15 mouse cellular contexts compared by ENCODE assay signal in genomic region chr14:79521056-79521455, GRCm38 (mm10). TPM values are rescaled to one million over a fixed set of nuclear protein-coding genes. Genes with fewer than 3 reads are reported as not detected.
DNase-seq lines count a peak whose midpoint lies in the region; ATAC-seq and TF ChIP-seq lines count a peak whose summit lies in the region.
"Had no signal": no experiment of that assay in that cellular context is flagged by ENCODE, and none has a peak within 500 bp of the region (broad histone marks: within the 10 kb centered on the region; RNA-seq: fewer than 3 reads in every experiment).

No protein-coding gene starts in this region.

- H3K27ac ChIP-seq in heart, embryonic 15.5 days = peak overlapping the region; percentile 38
- no peak overlapping the region for H3K27ac ChIP-seq in heart, embryonic 11.5 days (ENCODE audit: low read depth, low read length)
- H3K27ac ChIP-seq in lung, postnatal 0 days (ENCODE audit: low read length) = peak overlapping the region; percentile 34; the same call in 1 of the 2 replicates
- peak overlapping the region; percentile 99 for H3K27ac ChIP-seq in bone marrow macrophage, adult 2 months (ENCODE audit: insufficient read depth, low read depth, low read length)
- H3K27ac ChIP-seq: embryonic facial prominence, embryonic 13.5 days; midbrain, embryonic 10.5 days had no signal

- no peak overlapping the region for H3K9ac ChIP-seq in heart, embryonic 15.5 days
- H3K9ac ChIP-seq in heart, embryonic 11.5 days (ENCODE audit: low read depth, low read length) = no peak overlapping the region
- H3K9ac ChIP-seq in lung, postnatal 0 days (replicated peaks; ENCODE audit: low read depth) = no peak overlapping the region
- H3K9ac ChIP-seq: embryonic facial prominence, embryonic 13.5 days had no signal

- ATAC-seq in heart, embryonic 15.5 days (replicated peaks; ENCODE audit: insufficient number of reproducible peaks, insufficient read depth, low FRiP score, low read depth) = no peak
- ATAC-seq in heart, embryonic 11.5 days (replicated peaks; ENCODE audit: insufficient number of reproducible peaks, low FRiP score, low TSS enrichment) = no peak
- no peak for ATAC-seq in lung, postnatal 0 days
- ATAC-seq: forebrain, embryonic 14.5 days; hindbrain, embryonic 16.5 days had no signal

- H3K9me3 ChIP-seq in heart, embryonic 15.5 days (replicated peaks) = no peaks in the 10 kb centered on the region
- H3K9me3 ChIP-seq in heart, embryonic 11.5 days (replicated peaks; ENCODE audit: control insufficient read depth, low read length) = no peaks in the 10 kb centered on the region
- H3K9me3 ChIP-seq in lung, postnatal 0 days (ENCODE audit: low read length) = no peaks in the 10 kb centered on the region
- H3K9me3 ChIP-seq: embryonic facial prominence, embryonic 13.5 days; midbrain, embryonic 10.5 days had no signal

- peaks cover 32% of the 10 kb centered on the region for H3K4me1 ChIP-seq in heart, embryonic 15.5 days (replicated peaks)
- H3K4me1 ChIP-seq in heart, embryonic 11.5 days (ENCODE audit: control insufficient read depth, insufficient read depth, low read length) = 0 out of 2 replicates have a peak, but pooled peaks cover 4% of the 10 kb centered on the region
- H3K4me1 ChIP-seq in lung, postnatal 0 days (ENCODE audit: insufficient read depth, low read depth, low read length) = peaks cover 36% of the 10 kb centered on the region; the same call in 1 of the 2 replicates
- H3K4me1 ChIP-seq in lung, adult 2 months (ENCODE audit: control insufficient read depth, insufficient read depth, low read length) = peaks cover 28% of the 10 kb centered on the region
- peaks cover 34% of the 10 kb centered on the region for H3K4me1 ChIP-seq in bone marrow macrophage, adult 2 months (ENCODE audit: control insufficient read depth, insufficient read depth, low read length)
- H3K4me1 ChIP-seq: midbrain, embryonic 10.5 days had no signal

- H3K4me2 ChIP-seq in heart, embryonic 15.5 days = no peak overlapping the region
- H3K4me2 ChIP-seq in heart, embryonic 11.5 days = no peak overlapping the region
- no peak overlapping the region for H3K4me2 ChIP-seq in lung, postnatal 0 days (replicated peaks; ENCODE audit: low read depth, low read length)
- H3K4me2 ChIP-seq: embryonic facial prominence, embryonic 13.5 days had no signal

- H3K4me3 ChIP-seq in heart, embryonic 15.5 days = no peak overlapping the region
- no peak overlapping the region for H3K4me3 ChIP-seq in heart, embryonic 11.5 days (ENCODE audit: low read depth, low read length)
- no peak overlapping the region for H3K4me3 ChIP-seq in lung, postnatal 0 days (ENCODE audit: low read depth, low read length)
- H3K4me3 ChIP-seq in lung, adult 2 months (replicated peaks; ENCODE audit: extremely low read depth, low read depth, low read length) = no peak overlapping the region
- H3K4me3 ChIP-seq in bone marrow macrophage, adult 2 months (ENCODE audit: insufficient read depth, low read length) = peak overlapping the region; percentile 24
- H3K4me3 ChIP-seq: embryonic facial prominence, embryonic 13.5 days; midbrain, embryonic 10.5 days had no signal

- no peak for TF ChIP-seq CTCF in lung, postnatal 0 days (IDR thresholded peaks at IDR 0.05)
- no peak for TF ChIP-seq CTCF in lung, adult 2 months (IDR thresholded peaks at IDR 0.05; ENCODE audit: insufficient read depth, low read length)
- TF ChIP-seq CTCF in bone marrow macrophage, adult 2 months (IDR thresholded peaks at IDR 0.05; ENCODE audit: low read depth, low read length) = no peak

- no peak for DNase-seq in lung, postnatal 0 days (ENCODE audit: low spot score)
- no peak for DNase-seq in lung, adult 2 months
- peak; percentile 51 for DNase-seq in naive thymus-derived CD4-positive, alpha-beta T cell, adult 2 months (ENCODE audit: low read depth)
- no peak for DNase-seq in gastrocnemius, postnatal 25 days
- DNase-seq in adrenal gland, adult 18-20 months (ENCODE audit: low spot score in 2 of 2) = no peak
- DNase-seq: cerebellum, adult 9-10 months; left cerebral cortex, postnatal 4 days; retina, postnatal 1 day had no signal

- WGBS in heart, embryonic 15.5 days = 79% methylated on average over 1 of the region's 1 CpGs
- 92% methylated on average over 1 of the region's 1 CpGs for WGBS in heart, embryonic 11.5 days (ENCODE audit: insufficient replicate concordance)
- 94% methylated on average over 1 of the region's 1 CpGs for WGBS in lung, postnatal 0 days
- WGBS in lung, adult 2 months = 51% methylated on average over 1 of the region's 1 CpGs

- no peaks in the 10 kb centered on the region for H3K27me3 ChIP-seq in heart, embryonic 15.5 days
- no peaks in the 10 kb centered on the region for H3K27me3 ChIP-seq in heart, embryonic 11.5 days (ENCODE audit: control insufficient read depth, insufficient read depth, low read length)
- no peaks in the 10 kb centered on the region for H3K27me3 ChIP-seq in lung, postnatal 0 days (replicated peaks; ENCODE audit: insufficient read depth, low read length)
- H3K27me3 ChIP-seq: embryonic facial prominence, embryonic 13.5 days had no signal

- H3K36me3 ChIP-seq in heart, embryonic 15.5 days = no peaks in the 10 kb centered on the region
- H3K36me3 ChIP-seq in heart, embryonic 11.5 days (ENCODE audit: control insufficient read depth, insufficient read depth, low read length) = no peaks in the 10 kb centered on the region
- H3K36me3 ChIP-seq in lung, postnatal 0 days (ENCODE audit: insufficient read depth, low read length) = no peaks in the 10 kb centered on the region; the same call in 1 of the 2 replicates
- H3K36me3 ChIP-seq: embryonic facial prominence, embryonic 13.5 days; midbrain, embryonic 10.5 days had no signal

- TF ChIP-seq EP300 in lung, postnatal 0 days (IDR thresholded peaks at IDR 0.05) = no peak

- TF ChIP-seq POLR2A in lung, adult 2 months (IDR thresholded peaks at IDR 0.05; ENCODE audit: borderline replicate concordance, extremely low read depth, low read depth, low read length) = no peak
- no peak for TF ChIP-seq POLR2A in bone marrow macrophage, adult 2 months (IDR thresholded peaks at IDR 0.05; ENCODE audit: borderline replicate concordance, low read depth, low read length)

RNA-seq across cellular contexts. Expression of gene Wbp4, which starts 39.7 kb away (rescaled TPM):
- 24.0 and 25.7 TPM in 2 replicates for polyA plus RNA-seq in heart, embryonic 15.5 days (2015; fragmentation: Nextera tagmentation; extraction: Ambion mirVana)
- 35.7 and 38.2 TPM in 2 replicates for polyA plus RNA-seq in heart, embryonic 11.5 days (2014; fragmentation: Nextera tagmentation; extraction: Ambion mirVana)
- 35.8 and 37.6 TPM in 2 replicates for polyA plus RNA-seq in lung, postnatal 0 days (2015; fragmentation: Nextera tagmentation; extraction: Ambion mirVana)
- 6.5 and 6.6 TPM in 2 replicates for polyA plus RNA-seq in lung, adult 2 months (2012; rRNA removed)
- polyA plus RNA-seq in bone marrow macrophage, adult 2 months (2012; ENCODE audit: insufficient read depth, insufficient read length, missing spikeins) = 41.3 and 55.2 TPM in 2 replicates
- 10 to 100 TPM; 20.0 to 21.2 TPM for total RNA-seq in gastrocnemius, postnatal 25 days (2021)
- total RNA-seq in adrenal gland, adult 18-20 months (2021) = 10 to 100 TPM; 31.6 to 39.4 TPM

RNA-seq across cellular contexts. Expression of gene Elf1, which starts 40.1 kb away (rescaled TPM):
- 7.8 and 12.4 TPM in 2 replicates for polyA plus RNA-seq in heart, embryonic 15.5 days (2015; fragmentation: Nextera tagmentation; extraction: Ambion mirVana)
- polyA plus RNA-seq in heart, embryonic 11.5 days (2014; fragmentation: Nextera tagmentation; extraction: Ambion mirVana) = 8.3 and 8.6 TPM in 2 replicates
- 21.0 and 25.7 TPM in 2 replicates for polyA plus RNA-seq in lung, postnatal 0 days (2015; fragmentation: Nextera tagmentation; extraction: Ambion mirVana)
- 16.9 and 20.9 TPM in 2 replicates for polyA plus RNA-seq in lung, adult 2 months (2012; rRNA removed)
- 69.9 and 74.0 TPM in 2 replicates for polyA plus RNA-seq in bone marrow macrophage, adult 2 months (2012; ENCODE audit: insufficient read depth, insufficient read length, missing spikeins)
- 1 to 10 TPM; 4.7 to 5.5 TPM for total RNA-seq in gastrocnemius, postnatal 25 days (2021)
- total RNA-seq in adrenal gland, adult 18-20 months (2021) = 10 to 100 TPM; 19.2 to 23.1 TPM
